Mouse (Mus musculus) thymus, adult 2 months (tissue): ENCODE results near the gene Tmem175.

Experiments used
- CTCF ChIP-seq: fragments of 200-500 bp; IDR thresholded peaks from 2 replicates; pipeline ENCODE4 v1.5.1; 2012; ENCODE audit warnings: mild to moderate bottlenecking, control low read depth, low read length, moderate library complexity, borderline replicate concordance; ENCODE audit not compliant: control insufficient read depth, poor library complexity, insufficient read depth; ENCODE audit errors: extremely low read depth
- POLR2A ChIP-seq: fragments of 200-500 bp; IDR thresholded peaks from 2 replicates; pipeline ENCODE4 v1.6.1; 2012; ENCODE audit warnings: mild to moderate bottlenecking, low read length, control low read depth, moderate library complexity; ENCODE audit not compliant: control insufficient read depth, poor library complexity, insufficient read depth; ENCODE audit errors: extremely low read depth

- TF ChIP-seq POLR2A: no peak
- TF ChIP-seq CTCF: no peak
Observed at GRCm38 (mm10) chr5:108680871-108681270, 51.3 kb downstream of the Tmem175 start.
